Comparison of ENCODE assay signal across 21 mouse cellular contexts in genomic region chr16:87635213-87635755, GRCm38 (mm10).
A peak's percentile ranks its signal among the peaks of the same experiment; 100 is the strongest.
DNase-seq lines count a peak whose midpoint lies in the region; TF ChIP-seq lines count a peak whose summit lies in the region.
"Had no signal": no experiment of that assay in that cellular context is flagged by ENCODE, and none has a peak within 500 bp of the region (broad histone marks: within the 10 kb centered on the region; RNA-seq: fewer than 3 reads in every experiment).

No protein-coding gene starts in this region.

- peak overlapping the region; percentile 63 for H3K4me2 ChIP-seq in myocyte (ENCODE audit: low read depth)
- H3K4me2 ChIP-seq: embryonic facial prominence, embryonic 15.5 days; hindbrain, embryonic 14.5 days; kidney, embryonic 15.5 days; limb, embryonic 15.5 days; lung, embryonic 14.5 days; neural tube, embryonic 13.5 days had no signal

- intact Hi-C loops in heart, postnatal 14 days (cut with DNase I): no loop called here

- peak overlapping the region; percentile 63 for H3K27ac ChIP-seq in bone marrow macrophage, adult 2 months (ENCODE audit: insufficient read depth, low read depth, low read length)
- H3K27ac ChIP-seq: embryonic facial prominence, embryonic 15.5 days; heart, adult 2 months; hindbrain, embryonic 14.5 days; limb, embryonic 15.5 days; liver, embryonic 14.5 days; neural tube, embryonic 13.5 days had no signal

- H3ac ChIP-seq in myocyte (ENCODE audit: control insufficient read depth, insufficient read length): no peak overlapping the region

- no peak for TF ChIP-seq CTCF in bone marrow macrophage, adult 2 months (IDR thresholded peaks at IDR 0.05; ENCODE audit: low read depth, low read length)

- H3K27me3 ChIP-seq in myocyte (ENCODE audit: control insufficient read depth, insufficient read depth, insufficient read length): no peaks in the 10 kb centered on the region
- H3K27me3 ChIP-seq: embryonic facial prominence, embryonic 15.5 days; kidney, embryonic 15.5 days; limb, embryonic 15.5 days; neural tube, embryonic 13.5 days had no signal

- TF ChIP-seq POLR2A in bone marrow macrophage, adult 2 months (IDR thresholded peaks at IDR 0.05; ENCODE audit: borderline replicate concordance, low read depth, low read length): no peak
- TF ChIP-seq POLR2A in myocyte (IDR thresholded peaks at IDR 0.05; ENCODE audit: insufficient read length, low read depth): no peak

- no peaks in the 10 kb centered on the region for H3K79me2 ChIP-seq in myocyte (ENCODE audit: control insufficient read depth, insufficient read depth)

- no peak overlapping the region for H3K4me3 ChIP-seq in bone marrow macrophage, adult 2 months (ENCODE audit: insufficient read depth, low read length)
- H3K4me3 ChIP-seq in myocyte: no peak overlapping the region
- H3K4me3 ChIP-seq: embryonic facial prominence, embryonic 15.5 days; heart, adult 2 months; kidney, embryonic 15.5 days; limb, embryonic 15.5 days; neural tube, embryonic 13.5 days had no signal

- peak; percentile 78 for DNase-seq in heart, adult 11 months
- no peak for DNase-seq in heart, postnatal 14 days
- peak; percentile 83 for DNase-seq in adrenal gland, adult 2 months
- no peak for DNase-seq in layer of hippocampus, postnatal 10 days (ENCODE audit: low spot score in 2 of 2)
- no peak for DNase-seq in urinary bladder, postnatal 36 days (ENCODE audit: low spot score in 2 of 2)
- DNase-seq in layer of hippocampus, adult 11-12 months (ENCODE audit: low spot score): no peak
- DNase-seq: B cell, adult 2 months; cerebellum, adult 9-11 months; left cerebral cortex, postnatal 4 days; lung, embryonic 14.5 days; midbrain, embryonic 14.5 days; retina, postnatal 1 day had no signal

- no peaks in the 10 kb centered on the region for H3K36me3 ChIP-seq in myocyte (ENCODE audit: control insufficient read depth, insufficient read depth)
- H3K36me3 ChIP-seq: embryonic facial prominence, embryonic 15.5 days; kidney, embryonic 15.5 days; limb, embryonic 15.5 days; neural tube, embryonic 13.5 days had no signal

- H3K4me1 ChIP-seq in bone marrow macrophage, adult 2 months (ENCODE audit: control insufficient read depth, insufficient read depth, low read length): peaks cover 39% of the 10 kb centered on the region
- H3K4me1 ChIP-seq: embryonic facial prominence, embryonic 15.5 days; limb, embryonic 15.5 days; neural tube, embryonic 13.5 days had no signal

TF ChIP-seq in myocyte, 11 proteins besides CTCF, POLR2A, EP300 and RAD21:
- TF ChIP-seq POLR2AphosphoS2 (IDR thresholded peaks at IDR 0.05; ENCODE audit: insufficient read length, low read depth) (no peak), SRF (IDR thresholded peaks at IDR 0.05; ENCODE audit: control insufficient read depth, insufficient read length, low read depth) (no peak), MYOG (IDR thresholded peaks at IDR 0.05; ENCODE audit: control insufficient read depth in 1 of 3, insufficient read depth in 1 of 3, insufficient read length in 2 of 3, low read depth in 2 of 3) (no peak), MAX (IDR thresholded peaks at IDR 0.05; ENCODE audit: low read depth) (no peak), TCF3 (IDR thresholded peaks at IDR 0.05; ENCODE audit: insufficient read length, low read depth) (no peak), TCF12 (IDR thresholded peaks at IDR 0.05; ENCODE audit: insufficient read depth, poor library complexity, severe bottlenecking) (no peak), CEBPB (IDR thresholded peaks at IDR 0.05; ENCODE audit: insufficient read depth, poor library complexity, severe bottlenecking) (no peak), USF1 (IDR thresholded peaks at IDR 0.05; ENCODE audit: low read depth) (no peak), REST (IDR thresholded peaks at IDR 0.05; ENCODE audit: insufficient read depth, insufficient read length) (no peak), E2F4 (IDR thresholded peaks at IDR 0.05; ENCODE audit: insufficient read depth) (no peak), MYOD1 (IDR thresholded peaks at IDR 0.05; ENCODE audit: control insufficient read depth in 1 of 3, insufficient read length in 2 of 3, low read depth in 2 of 3) (no peak)

Comparison
In these comparisons a context has a peak if more than half of its experiments do, and no peak if none do; other contexts are left out.
1. DNase-seq: peak in heart, adult 11 months (single experiment) and adrenal gland, adult 2 months (single experiment); none in heart, postnatal 14 days (0 of 2), layer of hippocampus, postnatal 10 days (0 of 2), urinary bladder, postnatal 36 days (0 of 2) and layer of hippocampus, adult 11-12 months (single experiment).